Mouse (Mus musculus) bone marrow, adult 2 months (tissue): ENCODE data around the gene Gpc5.

ENCODE experiments used
- CTCF ChIP-seq: fragments of 200-500 bp; IDR thresholded peaks from 2 replicates; pipeline ENCODE4 v1.5.1; 2011; ENCODE audit warnings: low read length, control low read depth; ENCODE audit not compliant: control insufficient read depth, insufficient read depth
- POLR2A ChIP-seq: fragments of 200-500 bp; IDR thresholded peaks from 2 replicates; pipeline ENCODE4 v1.6.1; 2011; ENCODE audit warnings: low read depth, mild to moderate bottlenecking, control low read depth, low read length, borderline replicate concordance; ENCODE audit not compliant: control insufficient read depth

GRCm38 (mm10) chr14:115485090-115485489 is 393.1 kb downstream of the Gpc5 start:
- TF ChIP-seq POLR2A (no peak), CTCF (no peak)
